Mouse (Mus musculus) cerebellum, adult 2 months (tissue): ENCODE results near the gene Taok3.

ENCODE experiments used
- CTCF ChIP-seq: fragments of 200-500 bp; IDR thresholded peaks from 2 replicates; pipeline ENCODE4 v1.5.1; 2011; ENCODE audit warnings: low read depth, mild to moderate bottlenecking, control low read depth, low read length, moderate library complexity, borderline replicate concordance; ENCODE audit not compliant: insufficient read depth
- POLR2A ChIP-seq: fragments of 200-500 bp; IDR thresholded peaks from 2 replicates; pipeline ENCODE4 v1.6.1; 2011; ENCODE audit warnings: low read length, control low read depth, borderline replicate concordance; ENCODE audit not compliant: insufficient read depth

DNA sequence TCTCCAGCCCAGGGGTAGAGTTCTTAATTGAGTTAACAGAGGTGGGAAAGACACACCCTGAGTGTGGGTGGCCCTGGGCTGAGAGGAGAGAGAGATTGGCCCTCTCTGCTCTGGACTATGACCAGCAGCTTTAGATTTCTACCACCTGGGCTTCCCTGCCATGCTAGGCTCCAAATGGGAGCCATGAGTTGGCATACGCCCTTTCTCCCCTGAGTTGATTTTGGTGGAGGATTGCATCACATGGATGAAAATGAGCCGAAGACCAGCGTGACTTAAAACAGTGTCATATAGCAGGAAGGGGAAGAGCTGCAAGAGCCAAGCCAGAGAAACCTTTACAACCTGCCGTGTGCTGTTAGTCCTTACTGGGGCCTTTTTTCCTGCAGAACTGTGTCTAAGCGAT is 44.6 kb downstream of the Taok3 start:
- TF ChIP-seq POLR2A (no peak), CTCF (no peak)
